Mouse (Mus musculus) G1E (cell line): ENCODE measurements around the gene Rtn2. TPM values are rescaled to one million over a fixed set of nuclear protein-coding genes. Genes with fewer than 3 reads are reported as not detected.
A peak's percentile ranks its signal among the peaks of the same experiment; 100 is the strongest.

Experiments
- ATAC-seq: 2 replicates; pipeline ENCODE4 v1.8.0; 2016; ENCODE audit warnings: mild to moderate bottlenecking; ENCODE audit not compliant: insufficient number of reproducible peaks, poor library complexity, low FRiP score, severe bottlenecking; ENCODE audit errors: extremely low read depth
- DNase-seq: peaks from one replicate; pipeline ENCODE4 v3.0.0; 2012; ENCODE audit warnings: low spot score
- H3K27me3 ChIP-seq: 2 replicates; pipeline ENCODE4 v1.6.1; 2012; ENCODE audit warnings: mild to moderate bottlenecking, low read length, inconsistent platforms; ENCODE audit not compliant: insufficient read depth
- H3K36me3 ChIP-seq: replicated peaks from 2 replicates; pipeline ENCODE3; 2012; ENCODE audit warnings: mild to moderate bottlenecking, inconsistent platforms
- H3K4me1 ChIP-seq: 2 replicates; pipeline ENCODE4 v1.6.1; 2012; ENCODE audit warnings: low read depth, low read length, inconsistent platforms, mixed read lengths; ENCODE audit not compliant: insufficient read depth
- H3K4me3 ChIP-seq: 2 replicates; pipeline ENCODE4 v1.5.1; 2012; ENCODE audit warnings: low read depth, mild to moderate bottlenecking, inconsistent platforms, low read length, moderate library complexity, mixed read lengths
- H3K9me3 ChIP-seq: replicated peaks from 2 replicates; pipeline ENCODE4 v1.6.1; 2012; ENCODE audit warnings: inconsistent platforms
- CTCF ChIP-seq: IDR thresholded peaks from 2 replicates; pipeline ENCODE4 v1.5.1; 2012; ENCODE audit warnings: low read depth, low read length, inconsistent platforms, mixed read lengths
- GATA1 ChIP-seq: IDR thresholded peaks from 2 replicates; pipeline ENCODE4 v1.6.1; 2012; ENCODE audit warnings: borderline replicate concordance, low read length, inconsistent platforms, mixed read lengths
- GATA2 ChIP-seq: IDR thresholded peaks from 2 replicates; pipeline ENCODE4 v1.6.1; 2012; ENCODE audit warnings: low read depth, low read length, inconsistent platforms, borderline replicate concordance
- POLR2AphosphoS5 ChIP-seq: IDR thresholded peaks from 2 replicates; pipeline ENCODE4 v1.6.1; 2012; ENCODE audit warnings: low read depth, low read length, inconsistent platforms; ENCODE audit not compliant: insufficient replicate concordance
- TAL1 ChIP-seq: conservative IDR thresholded peaks from 2 replicates; pipeline ENCODE4 v1.6.1; 2012; ENCODE audit warnings: low read depth, low read length, inconsistent platforms, mixed read lengths
- polyA plus RNA-seq: library from polyadenylated mRNA; stranded (reverse); fragments of >175 nt; gene quantifications from 2 replicates; pipeline ENCODE4 v1.2.3, GENCODE M21; 2012
- total RNA-seq, 2 experiments: library from RNA; stranded (forward) in 1 of 2; stranded (reverse) in 1 of 2; fragments of 200-1000 nt in 1 of 2; fragments of >200 nt in 1 of 2; fragmentation: Nextera tagmentation in 1 of 2; gene quantifications; 2 replicates each; pipeline ENCODE4 v1.2.3; 2014 to 2017

Gene Rtn2
- total and polyA plus RNA-seq, 3 experiments = 0.11 to 0.98 (median 0.94) TPM

- Histone ChIP-seq H3K36me3 (peaks cover 57% of the 10 kb centered on the region), H3K9me3 (no peaks in the 10 kb centered on the region), H3K27me3 (no peaks in the 10 kb centered on the region), H3K4me3 (peak overlapping the region; percentile 44; the same call in 1 of the 2 replicates), H3K4me1 (peaks cover 32% of the 10 kb centered on the region)
- ATAC-seq = peak; percentile 49
- no peak for DNase-seq
- TF ChIP-seq TAL1 (no peak), CTCF (no peak)
Observed at GRCm38 (mm10) chr7:19247511-19247910, 34.9 kb upstream of the Rtn2 start.

GRCm38 (mm10) chr7:19252078-19252477, 30.3 kb upstream of the Rtn2 start:
- ATAC-seq (no peak), DNase-seq (no peak)
- no peaks in the 10 kb centered on the region for H3K9me3 ChIP-seq
- peaks cover 30% of the 10 kb centered on the region for H3K4me1 ChIP-seq
- peaks cover 55% of the 10 kb centered on the region for H3K36me3 ChIP-seq
- no peak for TF ChIP-seq POLR2AphosphoS5
- no peaks in the 10 kb centered on the region for H3K27me3 ChIP-seq
- H3K4me3 ChIP-seq = no peak overlapping the region

- no peak for ATAC-seq
- TF ChIP-seq TAL1 = no peak
- no peak for TF ChIP-seq CTCF
- no peak for TF ChIP-seq GATA2
- TF ChIP-seq POLR2AphosphoS5 = no peak
- peaks cover 36% of the 10 kb centered on the region for H3K4me1 ChIP-seq
Observed at GRCm38 (mm10) chr7:19253437-19253836, 29.0 kb upstream of the Rtn2 start.

GRCm38 (mm10) chr7:19255395-19255794, 27.0 kb upstream of the Rtn2 start:
- ATAC-seq = no peak
- DNase-seq = no peak
- H3K36me3 ChIP-seq = peaks cover 68% of the 10 kb centered on the region
- H3K27me3 ChIP-seq = no peaks in the 10 kb centered on the region
- H3K4me3 ChIP-seq = peak overlapping the region; percentile 48
- no peaks in the 10 kb centered on the region for H3K9me3 ChIP-seq
- TF ChIP-seq POLR2AphosphoS5 = 0 out of 2 replicates have a peak, but pooled peaks have one; percentile 41
- TF ChIP-seq CTCF = no peak
- peaks cover 44% of the 10 kb centered on the region for H3K4me1 ChIP-seq

More at GRCm38 (mm10) chr7:19253437-19253836, 29.0 kb upstream of the Rtn2 start:
- DNase-seq = no peak
- H3K36me3 ChIP-seq = peaks cover 62% of the 10 kb centered on the region
- no peaks in the 10 kb centered on the region for H3K27me3 ChIP-seq
- no peak overlapping the region for H3K4me3 ChIP-seq
- H3K9me3 ChIP-seq = no peaks in the 10 kb centered on the region

- H3K9me3 ChIP-seq = no peaks in the 10 kb centered on the region
- H3K36me3 ChIP-seq = peaks cover 79% of the 10 kb centered on the region
- H3K4me3 ChIP-seq = no peak overlapping the region
- DNase-seq (no peak), ATAC-seq (no peak)
- H3K27me3 ChIP-seq = no peaks in the 10 kb centered on the region
- TF ChIP-seq POLR2AphosphoS5 = no peak
- no peak for TF ChIP-seq GATA1
- TF ChIP-seq GATA2 = no peak
- no peak for TF ChIP-seq CTCF
- TF ChIP-seq TAL1 = no peak
- H3K4me1 ChIP-seq = peaks cover 53% of the 10 kb centered on the region
Observed at GRCm38 (mm10) chr7:19256567-19256966, 25.9 kb upstream of the Rtn2 start.

- ATAC-seq = peak; percentile 71
- Histone ChIP-seq H3K9me3 (no peaks in the 10 kb centered on the region), H3K4me1 (peaks cover 61% of the 10 kb centered on the region), H3K27me3 (no peaks in the 10 kb centered on the region), H3K36me3 (peaks cover 88% of the 10 kb centered on the region), H3K4me3 (no peak overlapping the region)
- no peak for TF ChIP-seq GATA2
- no peak for TF ChIP-seq POLR2AphosphoS5
- TF ChIP-seq TAL1 = no peak
- no peak for TF ChIP-seq GATA1
- no peak for TF ChIP-seq CTCF
- peak; percentile 71 for DNase-seq
Observed at GRCm38 (mm10) chr7:19257390-19258022, 24.9 kb upstream of the Rtn2 start.

GRCm38 (mm10) chr7:19258336-19258735, 24.1 kb upstream of the Rtn2 start:
- H3K36me3 ChIP-seq = peaks cover 95% of the 10 kb centered on the region
- TF ChIP-seq CTCF = no peak
- TF ChIP-seq POLR2AphosphoS5 = no peak
- TF ChIP-seq GATA1 = no peak
- TF ChIP-seq GATA2 = no peak
- no peak for TF ChIP-seq TAL1
- H3K4me1 ChIP-seq = peaks cover 68% of the 10 kb centered on the region
- ATAC-seq (no peak), DNase-seq (no peak)
- no peaks in the 10 kb centered on the region for H3K9me3 ChIP-seq
- H3K4me3 ChIP-seq = no peak overlapping the region
- no peaks in the 10 kb centered on the region for H3K27me3 ChIP-seq
